Mouse (Mus musculus) embryo, embryonic 10 days (tissue): ENCODE measurements at regions not wholly inside any gene's neighbourhood (a gene's known extent, or its start where the extent isn't known, plus 50 kb on each side); places are given as distances from the start of the nearest gene placed in this dataset.

Source experiments
- DNase-seq: peaks from one replicate; pipeline ENCODE4 v3.0.0-alpha.2; 2015; ENCODE audit warnings: low spot score

DNA sequence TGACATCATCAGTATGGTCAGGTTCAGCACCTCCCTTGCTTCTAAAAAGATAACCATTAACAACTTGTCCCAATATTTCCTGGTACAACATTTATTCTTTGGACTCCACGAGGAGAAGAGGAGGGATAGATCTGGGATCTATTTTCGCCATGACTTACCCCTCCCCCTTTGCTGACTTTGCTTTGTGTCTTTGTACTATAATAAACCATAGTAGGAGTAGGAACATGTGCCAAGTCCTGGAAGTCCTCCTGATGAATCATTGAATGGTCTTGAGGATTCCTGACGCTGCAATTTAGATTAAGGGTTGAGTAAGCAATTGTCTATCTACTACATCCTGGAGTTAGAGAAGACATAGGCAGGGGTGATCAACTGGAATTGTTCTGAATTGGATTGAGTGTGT, 71.2 kb downstream of the Rbm11 start:
- no peak for DNase-seq

DNA sequence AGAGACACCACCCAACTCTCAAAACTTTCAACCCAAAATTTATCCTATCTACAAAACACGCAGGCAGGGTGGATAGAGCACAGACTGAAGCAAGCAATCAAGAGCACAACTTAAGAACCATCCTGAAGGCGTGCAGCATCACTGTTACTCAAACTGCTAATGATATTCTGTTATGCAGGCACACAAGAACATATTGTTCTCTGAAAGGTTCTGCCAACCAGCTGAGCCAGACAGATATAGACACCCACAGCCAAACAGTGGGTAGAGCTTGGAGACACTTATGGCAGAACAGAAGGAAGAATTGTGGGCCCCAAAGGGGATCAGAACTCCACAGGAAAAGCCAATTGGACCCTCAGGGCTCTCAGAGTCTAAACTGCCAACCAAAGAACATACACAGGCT, 74.9 kb downstream of the Rbm11 start:
- no peak for DNase-seq

GRCm38 (mm10) chr16:75672112-75672511, 79.5 kb downstream of the Rbm11 start:
- no peak for DNase-seq

GRCm38 (mm10) chr16:75675871-75676270, 83.2 kb downstream of the Rbm11 start:
- DNase-seq, result peak; percentile 87

DNA sequence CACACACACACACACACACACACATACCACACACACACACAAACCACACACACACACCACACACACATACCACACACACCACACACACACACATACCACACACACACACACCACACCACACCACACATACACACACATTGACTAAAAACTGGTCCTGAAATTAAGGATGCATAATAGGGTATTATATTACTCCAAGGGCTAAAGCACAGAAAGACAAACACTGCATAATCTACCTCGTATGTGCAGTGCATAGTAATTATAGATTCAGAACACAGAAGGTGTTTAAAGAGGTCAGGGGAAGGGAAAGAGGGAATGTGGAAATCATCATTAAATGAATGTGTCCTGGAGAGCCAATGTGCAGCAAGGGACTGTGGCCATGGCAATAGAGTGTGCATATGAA, 84.5 kb downstream of the Rbm11 start:
- no peak for DNase-seq
